Mouse (Mus musculus) spleen, adult 18-20 months (tissue): Measurements from ENCODE around the gene Atg5.
"Not testable (repeated sequence)": the region's sequence is repeated elsewhere in the genome, so short reads cannot be mapped to it uniquely, and the experiment has no call there.

Source experiments
- DNase-seq, 2 experiments: peaks; one replicate each; pipeline ENCODE4 v3.0.0; 2022; ENCODE audit warnings: mixed read lengths in 2 of 2

Atg5 gene

DNA sequence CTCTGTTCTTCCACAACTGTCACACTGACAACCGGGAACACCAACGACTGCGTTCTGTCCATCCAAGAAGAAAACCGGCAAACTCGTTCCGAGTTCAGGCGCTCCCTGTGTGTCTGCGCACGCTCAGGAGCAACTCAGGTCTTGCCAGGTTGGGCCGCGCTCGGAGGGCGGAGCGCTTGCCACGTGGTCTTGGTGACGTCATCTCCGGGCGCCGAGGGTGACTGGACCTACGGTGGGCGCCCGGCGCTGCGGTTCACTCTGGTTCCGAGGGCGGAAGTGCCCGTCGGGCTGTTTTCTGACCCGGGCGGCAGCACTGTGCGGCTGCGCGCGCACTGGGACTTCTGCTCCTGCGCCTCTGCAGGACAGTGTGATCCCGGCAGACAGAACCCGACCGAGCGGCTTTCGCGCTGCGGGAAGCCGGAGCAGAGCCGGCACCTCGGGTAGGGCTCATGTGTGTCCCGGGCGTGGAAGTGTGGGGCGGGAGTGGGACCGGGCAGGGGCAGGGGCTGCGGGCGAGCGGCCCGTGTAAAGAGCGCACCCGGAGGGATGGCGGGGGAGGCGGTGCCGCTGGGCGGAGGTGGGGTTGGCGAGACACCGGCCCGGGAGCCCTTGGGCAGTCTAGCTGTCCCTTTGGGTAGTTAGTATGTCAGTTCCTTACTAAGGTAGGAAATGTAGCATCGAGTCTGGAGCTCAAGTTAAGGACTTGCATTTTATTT lies at the start of gene Atg5:
TSS of gene Atg5 (plus strand) at position 214 of the 716 bp plus-strand sequence.
- peak; percentile 98 for DNase-seq

- DNase-seq: peak in 1 of 2 experiments; percentile 3
Observed at GRCm38 (mm10) chr10:44219073-44219472, 49.1 kb upstream of the Atg5 start.

DNA sequence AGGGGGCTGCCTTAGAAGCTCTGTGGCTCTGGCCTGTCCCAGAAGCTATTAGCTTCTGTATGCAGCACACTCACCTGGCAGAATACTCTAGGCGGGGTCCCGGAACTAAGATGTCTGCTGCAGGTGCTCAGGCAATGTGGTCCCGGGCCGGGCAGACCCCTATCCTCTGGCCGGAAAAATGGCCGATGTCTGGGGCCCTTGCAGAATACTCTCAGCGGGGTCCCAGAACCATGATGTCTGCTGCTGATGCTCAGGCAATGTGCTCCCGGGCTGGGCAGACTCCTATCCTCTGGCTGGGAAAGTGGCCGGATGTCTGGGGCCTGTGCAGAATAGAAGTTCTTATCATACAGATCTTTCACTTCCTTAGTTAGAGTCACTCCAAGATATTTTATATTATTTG lies 43.8 kb upstream of the Atg5 start:
- DNase-seq: no peak

- peak in 1 of 2 experiments; percentile 53 for DNase-seq
Observed at GRCm38 (mm10) chr10:44233351-44233750, 34.8 kb upstream of the Atg5 start.

- DNase-seq: not testable (repeated sequence)
Observed at GRCm38 (mm10) chr10:44235298-44235697, 32.9 kb upstream of the Atg5 start.

- DNase-seq: no peak
Observed at GRCm38 (mm10) chr10:44256624-44257023, 11.5 kb upstream of the Atg5 start.

- no peak for DNase-seq
Observed at GRCm38 (mm10) chr10:44265835-44266234, 2.3 kb upstream of the Atg5 start.

GRCm38 (mm10) chr10:44266561-44266960 lies 1.6 kb upstream of the Atg5 start:
- DNase-seq: no peak

GRCm38 (mm10) chr10:44267426-44268142 lies 574 bp upstream of the Atg5 start:
- DNase-seq: no peak

DNA sequence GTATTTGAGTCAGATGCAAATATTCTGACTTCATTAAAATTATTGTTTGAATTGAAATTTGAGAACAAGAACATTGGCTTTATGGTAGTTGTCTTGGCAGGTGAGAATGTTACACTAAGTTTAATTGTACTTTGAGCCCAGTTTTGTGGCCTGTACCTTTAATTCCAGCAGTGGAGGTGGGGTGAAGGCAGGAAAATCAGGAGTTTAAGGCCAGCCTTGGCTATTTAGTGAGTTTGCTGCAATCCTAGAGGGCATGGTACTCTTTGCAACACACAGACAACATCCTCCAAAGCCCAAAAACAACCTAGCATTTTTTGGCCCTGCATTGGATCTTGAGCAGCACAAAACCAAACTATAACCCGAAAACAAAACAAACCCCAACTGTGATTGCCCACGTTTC lies 1.1 kb downstream of the Atg5 start:
- DNase-seq: no peak

GRCm38 (mm10) chr10:44282323-44282722 lies 14.2 kb downstream of the Atg5 start:
- DNase-seq: no peak

GRCm38 (mm10) chr10:44285106-44285505 lies 16.9 kb downstream of the Atg5 start:
- DNase-seq: no peak

DNA sequence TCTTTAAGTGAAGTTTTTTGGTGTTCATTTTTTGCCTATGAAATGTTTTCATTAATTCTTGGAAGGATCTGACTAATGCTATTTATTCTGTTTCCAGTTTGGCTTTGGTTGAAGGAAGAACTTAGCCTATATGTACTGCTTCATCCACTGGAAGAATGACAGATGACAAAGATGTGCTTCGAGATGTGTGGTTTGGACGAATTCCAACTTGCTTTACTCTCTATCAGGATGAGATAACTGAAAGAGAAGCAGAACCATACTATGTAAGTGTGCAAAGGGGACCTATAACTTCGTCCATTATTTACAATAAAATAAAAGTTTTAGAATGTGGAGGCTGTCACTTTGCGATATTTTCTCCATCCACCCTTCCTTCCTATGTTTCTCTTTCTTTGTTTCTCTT lies 17.8 kb downstream of the Atg5 start:
- no peak for DNase-seq

DNA sequence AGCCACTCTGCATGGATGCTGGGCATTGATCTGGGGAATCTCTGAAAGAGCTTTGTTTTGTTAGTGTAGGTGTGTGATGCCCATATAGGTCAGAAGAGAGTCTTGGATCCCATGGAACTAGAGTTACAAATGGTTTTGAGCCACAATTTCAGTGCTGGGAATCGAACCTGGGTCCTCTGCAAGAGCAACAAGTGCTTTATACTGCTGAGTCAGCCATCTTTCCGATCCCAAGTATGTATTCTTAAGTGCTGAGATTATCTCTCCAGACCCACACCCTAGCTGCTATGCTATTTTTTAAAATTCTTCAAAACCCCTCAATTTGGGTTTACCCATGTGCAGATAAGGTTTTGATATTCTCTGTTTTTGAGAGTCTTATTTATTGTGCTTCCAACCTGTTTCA lies 22.7 kb downstream of the Atg5 start:
- DNase-seq: no peak

GRCm38 (mm10) chr10:44292205-44292604 lies 24.0 kb downstream of the Atg5 start:
- DNase-seq: no peak

GRCm38 (mm10) chr10:44299165-44299564 lies 31.0 kb downstream of the Atg5 start:
- no peak for DNase-seq

- no peak for DNase-seq
Observed at GRCm38 (mm10) chr10:44300078-44300477, 31.9 kb downstream of the Atg5 start.

GRCm38 (mm10) chr10:44303648-44304329 lies 35.6 kb downstream of the Atg5 start:
- no peak for DNase-seq

- no peak for DNase-seq
Observed at GRCm38 (mm10) chr10:44304330-44304717, 36.2 kb downstream of the Atg5 start.

GRCm38 (mm10) chr10:44304845-44305244 lies 36.7 kb downstream of the Atg5 start:
- no peak for DNase-seq

DNA sequence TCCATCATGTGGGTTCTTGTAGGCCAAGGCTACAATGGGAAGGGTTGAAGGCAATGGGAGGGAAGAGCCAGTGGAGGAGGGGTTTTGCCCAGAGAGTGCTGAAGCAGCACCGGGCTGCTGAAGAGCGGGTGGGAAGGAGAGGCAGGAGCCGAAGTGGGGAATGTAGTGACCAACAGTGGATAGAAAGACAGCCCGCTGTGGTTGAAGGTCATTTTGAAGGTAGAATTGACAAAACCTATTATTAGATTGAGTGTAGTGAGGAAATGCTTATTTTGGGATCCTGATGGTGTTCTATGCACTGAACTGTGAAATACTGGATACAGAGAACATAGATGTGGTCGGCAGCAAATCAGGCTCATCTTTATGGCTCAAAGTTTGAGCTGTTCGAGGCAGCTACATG lies 38.1 kb downstream of the Atg5 start:
- no peak for DNase-seq

DNA sequence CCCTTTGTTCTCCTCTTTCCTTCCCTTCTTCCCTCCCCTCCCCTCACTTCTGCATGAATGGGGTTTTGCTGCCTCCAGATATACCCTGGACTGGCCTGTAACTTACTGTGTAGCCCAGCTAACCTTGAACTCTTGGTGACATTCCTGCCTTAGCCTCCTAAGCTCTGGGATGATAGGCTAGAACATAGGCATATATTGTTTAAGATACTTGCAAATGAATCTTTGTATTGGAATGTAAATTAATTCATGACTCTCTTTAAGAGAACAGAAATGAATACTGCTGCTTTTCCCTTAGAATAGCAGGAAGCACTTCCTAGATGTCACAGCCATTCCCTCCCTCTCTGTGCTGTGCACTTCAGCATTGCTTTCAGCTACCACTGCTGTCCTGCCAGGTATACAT lies 40.1 kb downstream of the Atg5 start:
- no peak for DNase-seq

DNA sequence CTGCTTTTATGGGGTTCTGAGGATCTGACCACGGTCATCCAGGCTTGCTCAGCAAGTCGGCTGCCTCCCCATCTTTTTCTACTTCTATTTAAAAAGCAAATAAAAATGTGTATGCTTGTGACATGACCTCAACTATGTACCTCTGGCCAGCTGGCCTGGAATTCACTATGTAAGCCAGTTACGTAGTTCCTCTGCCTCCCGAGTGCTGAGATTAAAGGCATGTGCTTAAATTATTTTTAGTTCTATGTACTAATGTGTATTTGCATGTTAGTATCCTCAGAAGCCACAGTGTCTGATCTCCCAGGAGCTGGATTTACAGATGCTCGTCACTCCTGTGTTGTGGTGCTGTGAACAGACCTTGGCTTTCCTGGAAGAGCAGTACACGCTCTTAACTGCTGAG lies 41.1 kb downstream of the Atg5 start:
- no peak for DNase-seq

- no peak for DNase-seq
Observed at GRCm38 (mm10) chr10:44315276-44315675, 47.1 kb downstream of the Atg5 start.
